Mouse (Mus musculus) telencephalon, adult 2 months (tissue): ENCODE results near the gene Epo.

Experiments
- DNase-seq: peaks from one replicate; pipeline ENCODE4 v3.0.0-alpha.2; 2011; ENCODE audit warnings: low read depth, low spot score

Epo gene

DNA sequence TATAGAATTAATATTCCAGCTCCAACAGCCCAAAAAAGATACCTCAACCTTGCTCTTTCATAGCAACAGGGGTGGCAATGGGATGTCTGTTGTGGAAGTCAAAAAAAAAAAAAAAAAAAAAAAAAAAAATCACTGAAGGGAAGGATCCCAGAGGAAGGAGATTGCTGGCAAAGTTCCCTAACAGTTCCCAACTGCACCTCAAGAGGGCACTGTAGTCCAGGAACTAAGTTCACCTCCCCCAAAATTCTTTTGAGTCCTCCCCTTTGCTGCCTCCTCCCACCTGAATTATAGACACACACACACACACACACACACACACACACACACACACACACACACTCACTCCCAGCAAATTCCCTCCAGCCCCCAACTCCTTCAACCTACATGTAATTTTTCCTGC is 51.9 kb downstream of the Epo start:
- peak; percentile 70 for DNase-seq

DNA sequence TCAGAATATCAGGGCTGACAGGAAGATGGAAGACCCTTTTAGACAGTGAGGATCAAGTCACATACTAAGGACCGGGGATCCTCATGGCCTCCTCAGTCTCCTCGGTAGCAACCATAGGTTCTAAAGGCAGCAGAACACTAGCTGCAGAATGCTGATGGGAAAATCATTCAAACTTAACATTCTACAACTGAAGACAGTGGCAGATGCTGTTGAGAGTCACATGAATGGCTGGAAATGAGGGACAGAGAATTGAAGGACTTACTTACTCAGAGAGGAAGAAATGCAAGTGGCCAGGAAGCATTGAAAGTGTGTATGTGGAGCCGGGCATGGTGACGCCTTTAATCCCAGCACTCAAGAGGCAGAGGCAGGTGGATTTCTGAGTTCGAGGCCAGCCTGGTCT is 56.1 kb downstream of the Epo start, which contains the start of gene Zan:
Gene Zan (minus strand): TSS at position 101 of the 400 bp plus-strand sequence.
- no peak for DNase-seq

DNA sequence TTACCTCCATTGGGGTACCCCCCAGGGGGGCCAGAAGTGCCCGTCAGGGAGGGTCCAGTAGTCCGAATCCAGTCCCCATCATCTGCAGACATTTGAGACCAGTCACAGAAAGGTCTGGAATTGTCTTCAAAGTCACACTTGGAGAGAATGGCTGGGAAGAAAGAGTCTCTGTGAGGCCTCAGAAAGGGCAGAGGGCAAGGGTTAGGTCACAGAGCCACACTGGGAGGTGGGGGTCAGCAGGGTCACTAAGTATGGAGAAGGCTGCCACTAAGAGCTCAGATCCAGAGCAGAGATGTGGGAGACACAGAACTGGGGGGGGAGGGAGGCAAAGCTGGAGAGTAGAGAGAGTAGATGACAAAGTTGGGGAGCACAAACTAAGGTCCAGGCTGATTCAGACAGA is 58.7 kb downstream of the Epo start:
- DNase-seq, result no peak

DNA sequence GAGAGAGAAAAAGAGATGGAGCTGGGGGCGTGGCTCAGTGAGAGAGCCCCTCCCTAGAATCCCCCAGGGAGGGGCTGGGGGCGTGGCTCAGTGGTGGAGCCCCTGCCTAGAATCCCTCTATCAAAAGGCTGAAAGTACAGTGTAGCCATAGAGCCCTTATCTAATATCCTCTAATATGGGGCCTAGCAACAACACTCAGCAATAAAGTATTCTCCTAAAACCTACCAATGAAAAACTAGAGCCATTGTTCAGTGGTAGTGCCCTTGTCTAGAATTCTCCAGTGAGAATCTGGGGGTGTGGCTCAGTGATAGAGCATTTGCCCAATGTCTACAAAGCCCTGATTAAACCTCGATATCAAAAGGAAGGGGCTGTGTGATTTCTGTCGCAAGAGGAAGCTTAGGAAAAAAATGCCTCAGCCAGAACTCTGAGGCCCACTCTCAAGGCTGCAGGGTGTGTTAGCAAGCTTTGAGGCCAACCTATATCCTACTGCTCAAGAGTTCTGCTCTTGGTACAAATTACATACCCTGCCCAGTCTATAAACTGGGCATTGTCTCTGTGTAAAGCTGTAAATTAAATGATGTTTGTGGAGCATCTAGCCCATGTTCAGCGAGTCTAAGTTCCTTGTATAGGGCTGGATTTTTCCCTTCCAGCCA is 60.7 kb downstream of the Epo start:
- DNase-seq, result no peak

DNA sequence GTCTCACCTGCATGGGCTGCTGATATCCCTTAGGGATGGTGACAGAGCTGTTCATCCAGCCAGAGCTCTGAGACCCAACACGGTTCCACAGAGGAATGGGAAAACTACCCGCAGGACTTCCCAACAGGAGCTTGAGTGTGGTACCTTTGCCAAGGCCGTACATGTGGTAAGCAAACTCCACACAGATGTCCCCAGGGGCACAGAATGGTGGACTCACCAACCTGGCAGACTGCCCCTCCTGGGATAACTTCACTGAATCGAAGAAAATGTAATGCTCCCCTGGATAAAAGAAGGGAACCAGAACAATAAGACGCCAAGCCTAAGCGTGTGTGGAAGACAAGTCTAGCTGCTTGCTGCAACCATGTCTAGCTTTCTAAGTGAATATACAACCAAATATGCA is 66.1 kb downstream of the Epo start:
- DNase-seq, result no peak

DNA sequence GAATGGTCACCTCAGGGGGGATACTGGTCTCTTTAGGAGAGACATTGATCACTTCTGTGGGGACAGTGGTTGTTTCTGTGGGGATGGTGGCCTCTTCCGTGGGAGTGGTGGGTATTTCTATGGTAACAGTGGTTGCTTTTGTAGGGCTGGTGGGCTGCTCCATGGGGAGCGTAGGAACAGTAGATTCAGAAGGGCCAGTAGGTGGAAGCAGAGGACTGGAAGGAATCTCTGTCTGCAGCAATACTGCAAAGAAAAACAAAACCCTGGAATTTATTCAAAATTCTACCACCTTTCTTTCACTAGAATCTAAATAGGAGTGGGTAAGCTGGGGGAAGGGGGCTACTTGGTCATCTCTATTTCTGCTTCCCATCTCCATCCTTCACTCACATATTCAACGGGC is 68.0 kb downstream of the Epo start:
- peak; percentile 10 for DNase-seq

DNA sequence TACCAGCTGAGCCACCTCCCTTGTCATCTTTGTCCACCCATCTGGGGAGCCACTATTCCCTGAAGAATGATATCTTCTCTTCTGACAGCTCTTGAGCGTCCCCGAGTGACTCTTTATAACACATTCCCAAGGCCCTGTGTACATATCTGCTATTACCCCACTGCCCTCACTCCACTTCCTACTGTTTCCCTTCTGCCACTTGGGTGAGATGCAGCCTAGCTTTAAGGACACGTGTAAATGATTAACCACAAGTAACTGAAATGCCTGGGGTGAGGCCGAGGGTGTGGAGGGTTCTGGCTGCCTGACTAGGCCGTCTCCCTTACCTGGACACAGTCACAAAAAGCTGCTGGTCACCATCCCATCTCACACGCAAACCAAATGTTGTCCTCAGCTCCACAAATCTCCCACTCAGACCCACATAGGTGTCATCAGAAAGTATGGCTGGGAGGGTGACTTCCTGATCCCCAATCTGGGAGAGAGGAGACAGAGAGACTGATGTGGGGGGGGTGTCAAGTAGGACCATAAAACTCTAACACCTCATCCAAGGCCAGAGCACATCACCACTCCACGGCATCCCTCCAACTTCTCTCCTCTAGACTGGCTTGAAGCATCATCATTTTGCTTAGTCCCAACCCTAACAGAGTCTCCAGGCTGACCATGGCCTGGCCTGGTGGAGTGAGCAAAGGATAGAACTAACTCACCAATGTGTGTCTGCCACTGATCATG is 77.0 kb downstream of the Epo start:
- no peak for DNase-seq

DNA sequence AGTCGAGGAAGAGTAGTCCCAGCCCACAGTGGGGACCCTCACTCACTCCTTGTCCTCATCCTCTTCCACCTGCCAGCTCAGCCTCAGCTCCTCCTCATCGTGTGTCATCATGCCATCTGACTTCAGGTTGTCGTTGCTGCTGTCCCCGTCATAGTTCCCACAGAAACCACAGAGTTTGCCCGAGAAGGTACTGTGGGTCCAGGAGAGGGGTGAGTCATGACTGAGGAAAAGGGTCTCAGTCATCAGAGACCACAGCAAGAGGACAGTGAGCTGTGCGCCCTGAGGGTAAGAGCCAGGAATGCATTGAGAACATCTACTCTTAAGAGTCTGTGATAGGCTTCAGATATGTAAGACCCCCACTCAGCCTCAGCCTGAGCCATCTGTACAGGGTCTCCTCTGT is 77.8 kb downstream of the Epo start:
- DNase-seq, result no peak

DNA sequence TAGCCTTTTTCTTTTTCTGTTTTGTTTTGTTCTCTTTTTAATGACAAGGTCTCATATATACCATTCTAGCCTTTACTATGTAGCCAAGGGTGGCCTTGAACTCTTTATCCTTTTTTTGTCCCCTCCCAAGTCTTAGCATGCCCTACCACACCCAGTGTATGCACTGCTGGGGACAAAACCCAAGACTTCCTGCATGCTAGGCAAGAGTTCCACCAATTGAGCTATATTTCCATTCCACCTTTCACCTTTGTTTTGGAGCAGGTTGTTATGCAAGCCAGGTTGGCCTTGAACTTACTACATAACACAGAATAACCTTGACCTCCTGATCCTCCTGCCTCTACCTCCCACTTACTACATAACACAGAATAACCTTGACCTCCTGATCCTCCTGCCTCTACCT is 87.5 kb downstream of the Epo start:
- no peak for DNase-seq

DNA sequence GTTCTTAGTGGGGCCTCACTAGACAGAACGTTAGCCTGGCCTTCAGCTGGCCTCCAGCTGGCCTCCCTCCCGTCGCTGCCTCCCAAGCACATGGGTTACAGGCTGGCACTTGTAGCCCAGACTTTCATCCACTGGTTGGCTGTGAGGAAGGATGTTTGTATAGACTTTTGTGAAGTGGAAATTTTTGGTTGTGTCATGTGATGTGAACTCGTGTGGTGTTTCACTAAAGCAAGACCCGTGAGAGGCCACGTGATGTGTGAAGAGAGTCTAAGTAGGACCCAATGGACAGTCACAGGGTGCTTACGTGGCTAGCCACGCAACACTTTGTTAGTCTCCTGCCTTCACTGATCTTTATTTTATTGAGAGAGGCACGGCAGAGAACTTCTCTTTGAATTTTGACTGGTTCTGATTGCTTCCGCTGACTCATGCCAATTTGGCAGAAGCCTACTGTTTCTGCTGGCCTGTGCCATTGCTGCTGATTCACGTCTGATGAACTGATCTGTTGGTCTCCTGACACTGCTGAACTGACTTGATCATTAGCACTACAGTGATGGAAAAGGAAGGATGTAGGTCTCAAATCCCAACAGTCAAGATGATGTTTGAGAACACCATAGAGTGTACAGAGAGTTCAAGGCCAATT is 92.7 kb downstream of the Epo start:
- no peak for DNase-seq

DNA sequence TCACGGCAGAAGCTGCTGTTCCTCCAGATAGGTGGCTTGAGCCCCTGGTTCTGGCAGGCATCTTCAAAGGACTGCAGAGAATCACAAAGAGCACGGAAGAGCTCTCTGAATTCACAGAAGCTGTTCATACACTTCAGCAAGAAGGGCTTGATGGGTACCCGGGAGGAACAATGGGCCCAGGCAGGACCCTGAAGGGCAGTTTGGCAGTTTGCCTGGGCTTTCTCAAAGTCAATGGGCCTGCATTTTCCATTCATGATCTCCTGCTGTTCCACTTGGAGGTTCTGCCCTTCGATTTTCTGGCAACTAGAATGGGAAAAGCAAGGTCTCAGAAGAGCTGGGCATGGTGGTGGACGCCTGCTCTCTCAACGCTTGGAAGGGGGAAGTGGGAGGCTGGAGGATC is 99.2 kb downstream of the Epo start:
- no peak for DNase-seq
